1 mouse cellular context compared by ENCODE assay signal in genomic region chr4:43604099-43604498, GRCm38 (mm10).
TF ChIP-seq lines count a peak whose summit lies in the region.

No protein-coding gene starts in this region.

TF ChIP-seq in CH12.LX, 34 proteins besides CTCF, POLR2A, EP300 and RAD21:
- TF ChIP-seq ZNF384 (IDR thresholded peaks at IDR 0.05; ENCODE audit: low read depth, low read length) = peak; percentile 64
- no peak for TF ChIP-seq GABPA (IDR thresholded peaks at IDR 0.05; ENCODE audit: insufficient replicate concordance, low read depth, low read length)
- no peak for TF ChIP-seq KAT2A (IDR thresholded peaks at IDR 0.05; ENCODE audit: insufficient replicate concordance, low read length)
- TF ChIP-seq CHD2 (IDR thresholded peaks at IDR 0.05; ENCODE audit: low read length) = no peak
TF ChIP-seq in CH12.LX: peak in this region for 1.
